Mouse (Mus musculus): ENCODE results near the gene Cd28.

Cd28 gene

DNA sequence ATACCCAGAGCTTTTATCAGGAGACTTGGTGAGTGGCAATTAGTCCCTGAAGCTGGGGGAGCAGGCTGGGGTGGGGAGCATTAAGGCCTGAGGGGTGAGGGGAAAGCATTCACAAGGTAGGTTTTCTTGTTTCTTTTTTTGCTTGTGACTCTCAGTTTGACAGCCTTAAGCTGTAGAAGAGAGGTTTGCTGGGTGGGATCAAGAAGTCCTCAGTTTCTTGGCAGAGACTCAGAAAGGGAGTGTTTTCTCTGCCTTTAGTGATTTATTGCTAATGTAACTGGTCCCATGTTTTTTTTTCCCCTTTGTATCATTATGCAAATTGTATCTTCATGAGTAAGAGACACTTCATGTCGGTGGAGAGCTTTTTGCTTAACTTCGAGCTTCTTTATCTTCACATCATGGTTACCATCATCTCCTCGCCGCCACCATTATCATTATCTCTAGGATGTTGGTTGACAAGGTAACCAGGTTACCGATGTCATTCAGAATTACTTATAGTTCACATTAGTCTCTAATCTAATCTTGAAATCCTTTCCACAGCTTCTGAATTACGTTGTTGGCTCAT is 33.7 kb downstream of the Cd28 start:
- DNase-seq (ENCODE audit: low spot score) = no peak

DNA sequence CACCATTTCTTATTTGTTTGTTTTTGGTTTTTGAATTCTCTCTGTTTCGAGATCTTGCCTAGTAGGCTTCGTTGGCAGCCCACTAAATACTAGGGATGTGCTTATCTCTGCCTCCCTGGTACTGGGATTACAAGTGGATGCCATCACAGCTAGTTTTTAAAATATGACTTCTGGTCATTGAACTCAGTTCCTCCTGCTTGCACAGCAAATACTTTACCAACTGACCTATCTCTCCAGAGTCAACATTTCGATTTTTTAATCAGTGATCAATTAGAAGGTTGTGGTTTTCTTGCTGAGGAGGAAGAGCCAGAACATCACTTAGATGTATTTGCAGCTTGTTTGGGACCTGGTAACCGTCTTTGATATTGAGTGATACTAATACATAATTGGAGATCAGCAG is 34.4 kb downstream of the Cd28 start:
- no peak for DNase-seq (ENCODE audit: low spot score)

DNA sequence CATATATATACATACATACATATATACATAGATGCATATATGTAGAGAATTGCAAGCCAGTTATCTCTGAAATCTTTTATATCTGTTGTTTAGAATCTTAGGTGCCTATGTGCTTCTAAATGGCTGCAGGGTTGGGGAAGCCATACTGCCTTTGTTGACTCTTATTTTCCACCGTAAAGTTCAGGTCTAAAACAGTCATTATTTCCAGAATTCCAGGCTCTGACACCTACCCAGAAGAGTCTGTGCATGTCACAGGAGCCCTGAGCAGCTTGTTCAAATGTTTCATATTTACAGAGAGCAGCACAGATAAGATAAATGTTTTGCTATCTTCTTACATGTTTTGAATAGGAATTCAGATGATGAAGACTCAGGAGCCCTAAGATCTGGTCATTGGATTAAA is 36.4 kb downstream of the Cd28 start:
- no peak for DNase-seq (ENCODE audit: low spot score)

DNA sequence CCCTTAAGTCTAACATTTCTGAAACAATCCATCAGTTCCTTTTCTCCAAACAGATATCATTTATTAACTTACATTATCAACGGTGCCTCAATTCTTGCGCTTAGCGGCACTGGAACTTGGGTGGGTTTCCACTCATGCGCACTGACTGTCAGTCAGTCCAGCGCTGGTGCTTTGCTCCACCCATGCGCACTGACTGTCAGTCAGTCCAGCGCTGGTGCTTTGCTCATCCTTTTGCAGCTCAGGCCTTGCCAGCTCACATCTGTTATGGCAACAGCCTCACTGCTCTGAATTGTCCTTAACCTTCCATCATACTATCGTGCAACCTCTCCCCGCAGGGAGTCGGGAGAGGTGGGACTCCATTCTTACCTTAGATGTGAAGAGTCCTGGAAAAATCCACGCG is 37.4 kb downstream of the Cd28 start:
- no peak for DNase-seq (ENCODE audit: low spot score)

DNA sequence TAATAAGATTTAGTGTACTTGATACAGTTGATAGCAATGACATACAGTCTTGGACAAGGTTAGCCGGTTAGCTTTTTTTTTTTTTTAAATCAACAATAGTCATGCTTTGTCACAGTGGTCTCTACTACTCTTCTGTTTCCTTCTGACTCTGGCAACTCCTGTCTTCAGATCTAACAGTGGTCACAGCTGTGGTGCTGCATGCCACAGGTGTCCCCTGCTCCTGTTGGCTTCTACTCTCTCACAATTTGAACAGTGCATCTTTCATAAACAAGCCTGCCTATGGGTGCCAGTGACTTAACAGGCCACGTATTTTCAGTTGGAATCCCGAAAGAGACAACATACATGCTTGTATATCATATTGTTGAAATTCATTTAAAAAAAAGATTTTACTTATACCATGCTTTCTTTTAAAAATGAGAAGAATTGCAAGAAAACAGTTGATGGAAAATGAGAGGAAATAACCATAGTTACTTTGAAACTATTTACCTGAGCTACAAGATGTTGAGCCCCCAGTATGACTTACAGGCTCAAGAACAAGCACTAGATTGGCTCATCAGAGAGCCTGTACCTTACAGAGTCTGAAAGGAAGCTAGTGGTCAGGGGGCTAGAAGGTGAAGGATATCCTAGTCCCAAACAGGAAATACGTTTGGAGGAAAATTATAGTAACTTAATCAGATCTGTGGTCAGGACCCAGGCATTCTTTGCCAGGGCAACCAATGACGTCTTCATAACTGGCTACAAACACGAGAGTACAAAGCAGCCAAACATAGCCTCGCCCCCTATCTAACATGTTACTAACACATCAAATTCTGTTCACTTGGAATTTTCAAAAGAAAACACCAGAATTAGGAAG is 39.0 kb downstream of the Cd28 start:
- no peak for DNase-seq (ENCODE audit: low spot score)

DNA sequence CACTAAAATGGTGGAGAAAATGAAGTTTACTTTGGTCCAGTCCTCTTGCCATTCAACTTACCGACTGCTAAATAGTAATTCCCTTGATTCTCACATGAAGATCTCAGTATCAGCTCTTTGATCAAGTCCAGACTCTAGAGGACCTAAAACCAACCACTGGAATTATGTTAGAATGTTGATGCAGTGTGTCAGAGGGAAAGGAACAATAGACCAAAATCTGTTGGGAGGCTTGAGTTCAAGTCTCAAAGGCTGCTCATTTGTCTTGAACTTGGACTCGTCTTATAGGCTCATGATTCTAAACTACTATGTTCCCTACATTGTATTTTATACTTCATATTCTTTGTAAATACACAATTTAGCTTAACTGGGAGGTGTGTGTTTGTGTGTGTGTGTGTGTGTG is 41.0 kb downstream of the Cd28 start:
- no peak for DNase-seq (ENCODE audit: low spot score)

DNA sequence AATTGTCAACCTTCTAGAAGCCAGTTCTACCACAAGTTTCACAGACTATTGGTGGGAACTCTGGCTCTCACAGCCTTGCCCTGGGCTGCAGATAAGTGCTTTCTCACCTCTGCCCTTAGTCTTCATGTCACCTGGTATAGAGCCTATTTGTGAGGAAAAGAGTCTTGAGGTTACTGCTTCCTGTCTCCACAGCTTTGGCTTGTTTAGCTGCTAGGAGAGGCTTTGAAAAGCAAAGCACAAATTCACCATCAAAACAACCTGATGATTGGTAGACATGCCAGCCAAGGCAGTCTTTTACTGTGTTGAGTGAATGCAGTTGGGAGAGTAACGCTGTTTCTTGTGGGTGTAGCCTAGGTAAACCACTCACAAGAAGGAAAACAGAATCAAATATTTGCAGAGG is 41.6 kb downstream of the Cd28 start:
- no peak for DNase-seq (ENCODE audit: low spot score)

DNA sequence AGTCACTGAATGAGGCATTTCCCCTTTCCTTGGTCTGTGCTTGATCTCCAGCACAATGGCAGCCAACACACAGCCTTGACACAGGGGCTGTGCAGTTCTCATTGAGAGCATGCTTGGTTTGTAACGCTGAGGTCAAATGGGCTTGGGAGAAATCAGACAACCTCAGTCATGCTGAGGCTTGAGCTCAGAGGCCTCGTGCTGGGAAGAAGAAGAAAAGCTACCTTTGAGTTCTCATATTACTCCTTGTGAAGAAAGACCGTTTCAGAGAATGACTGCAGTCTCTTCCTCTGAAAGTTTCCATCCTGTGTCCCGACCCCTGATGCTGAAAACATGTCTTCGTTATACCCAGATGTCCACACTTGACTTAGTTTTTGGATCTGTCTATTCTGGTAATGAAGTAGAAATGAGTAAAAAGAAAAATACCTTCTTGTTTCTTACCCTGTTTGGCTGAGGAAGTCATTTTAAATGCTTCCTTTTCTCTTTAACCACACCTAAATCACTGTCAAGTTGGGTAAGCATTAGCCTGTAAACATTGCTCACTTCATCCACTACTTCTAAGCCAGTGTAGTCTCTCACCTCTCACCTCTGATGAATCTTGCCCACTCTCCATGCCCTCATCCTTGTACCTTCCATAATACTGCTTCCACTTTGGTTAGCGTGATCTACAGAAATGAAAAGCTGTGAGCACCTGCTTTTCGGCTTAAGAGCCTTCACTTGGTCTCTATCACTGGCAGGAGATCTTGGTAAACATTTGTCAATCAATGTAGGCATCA is 43.1 kb downstream of the Cd28 start:
- no peak for DNase-seq (ENCODE audit: low spot score)

DNA sequence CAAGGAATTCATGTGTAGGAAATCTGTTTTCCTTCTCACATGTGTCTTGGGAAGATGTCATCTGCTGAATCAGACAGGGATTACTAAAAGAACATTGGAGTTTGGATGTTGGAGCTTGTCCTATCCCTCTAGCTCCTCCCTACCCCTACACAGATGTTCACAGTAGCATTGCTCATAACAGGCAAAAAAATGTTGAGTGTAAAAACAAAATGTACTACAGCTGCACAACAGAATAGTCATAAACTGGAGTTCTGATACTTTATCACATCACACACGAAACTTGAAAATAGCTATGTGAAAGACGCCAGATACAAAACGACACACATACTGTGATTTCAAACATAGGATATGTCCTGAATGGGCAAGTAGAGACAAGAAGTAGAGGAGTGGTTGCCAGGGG is 43.9 kb downstream of the Cd28 start:
- DNase-seq (ENCODE audit: low spot score) = no peak

DNA sequence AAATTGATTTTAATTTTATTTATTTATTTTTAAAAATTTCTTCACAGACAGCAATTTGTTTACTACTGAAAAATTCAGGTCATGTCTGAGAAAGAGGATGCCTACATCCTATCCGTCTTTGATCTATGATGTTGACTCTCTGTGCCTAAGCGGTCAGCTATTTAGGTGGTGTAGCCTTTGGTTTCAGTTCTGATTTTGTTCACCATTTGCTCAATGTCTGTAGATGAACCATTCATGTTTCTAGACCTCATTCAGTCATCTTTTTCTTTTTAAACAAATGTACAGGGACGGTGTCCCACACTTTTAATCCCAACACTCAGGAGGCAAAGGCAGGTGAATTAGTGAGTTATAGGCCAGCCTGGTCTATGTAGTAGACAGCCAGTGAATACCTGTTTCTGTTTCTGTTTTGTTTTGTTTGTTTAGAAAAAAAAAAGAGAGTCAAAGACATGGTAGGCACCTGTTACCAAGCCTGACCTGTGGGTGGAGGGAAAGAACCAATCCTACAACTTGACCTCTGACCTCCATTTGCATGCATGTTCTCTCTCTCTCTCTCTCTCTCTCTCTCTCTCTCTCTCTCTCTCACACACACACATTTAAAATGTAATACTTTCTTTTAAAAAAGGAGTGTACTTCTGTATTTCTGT is 45.0 kb downstream of the Cd28 start:
- no peak for DNase-seq (ENCODE audit: low spot score)

DNA sequence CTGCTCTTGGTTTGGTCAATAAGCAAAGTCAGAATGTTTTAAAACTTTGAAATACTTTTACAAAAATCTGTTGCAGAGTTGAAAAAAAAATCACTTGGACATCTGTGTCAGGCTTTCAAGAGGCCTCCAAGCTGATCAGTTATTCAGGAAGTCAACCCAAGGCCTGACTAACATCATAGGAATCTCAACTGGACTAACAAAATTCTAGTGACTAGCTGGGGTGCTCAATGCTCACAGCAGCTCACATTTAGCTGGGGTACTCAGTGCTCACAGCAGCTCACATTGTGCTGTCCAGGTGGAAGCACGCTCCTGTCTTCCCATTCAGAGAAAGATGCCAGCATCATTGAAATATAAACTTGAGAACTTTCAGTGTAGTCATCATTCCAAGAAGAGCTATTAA is 45.9 kb downstream of the Cd28 start:
- DNase-seq (ENCODE audit: low spot score) = no peak

DNA sequence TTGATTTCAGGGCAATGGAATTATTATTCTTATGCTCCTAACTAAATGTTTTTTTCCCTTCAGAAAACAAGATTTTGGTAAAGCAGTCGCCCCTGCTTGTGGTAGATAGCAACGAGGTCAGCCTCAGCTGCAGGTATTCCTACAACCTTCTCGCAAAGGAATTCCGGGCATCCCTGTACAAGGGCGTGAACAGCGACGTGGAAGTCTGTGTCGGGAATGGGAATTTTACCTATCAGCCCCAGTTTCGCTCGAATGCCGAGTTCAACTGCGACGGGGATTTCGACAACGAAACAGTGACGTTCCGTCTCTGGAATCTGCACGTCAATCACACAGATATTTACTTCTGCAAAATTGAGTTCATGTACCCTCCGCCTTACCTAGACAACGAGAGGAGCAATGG is 46.3 kb downstream of the Cd28 start:
- DNase-seq (ENCODE audit: low spot score) = no peak

DNA sequence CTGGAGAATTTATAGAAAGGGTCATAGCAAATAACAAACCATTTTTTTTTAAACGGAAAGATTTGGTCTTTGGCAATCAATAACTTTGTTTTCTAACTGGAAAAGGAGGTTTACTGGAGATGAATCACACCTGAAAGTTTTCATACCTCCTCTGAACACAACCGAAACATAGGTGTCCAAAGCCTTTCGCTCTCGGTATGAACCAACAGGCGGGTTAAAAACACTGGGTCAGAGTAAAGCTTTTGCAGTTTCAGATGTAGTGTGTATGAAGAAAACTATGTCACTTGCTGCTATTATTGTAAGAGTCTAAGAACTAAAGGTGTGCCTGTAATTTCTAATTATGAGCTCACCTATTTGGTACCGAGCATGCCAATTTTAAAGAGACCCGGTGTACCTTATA is 55.2 kb downstream of the Cd28 start:
- no peak for DNase-seq (ENCODE audit: low spot score)

DNA sequence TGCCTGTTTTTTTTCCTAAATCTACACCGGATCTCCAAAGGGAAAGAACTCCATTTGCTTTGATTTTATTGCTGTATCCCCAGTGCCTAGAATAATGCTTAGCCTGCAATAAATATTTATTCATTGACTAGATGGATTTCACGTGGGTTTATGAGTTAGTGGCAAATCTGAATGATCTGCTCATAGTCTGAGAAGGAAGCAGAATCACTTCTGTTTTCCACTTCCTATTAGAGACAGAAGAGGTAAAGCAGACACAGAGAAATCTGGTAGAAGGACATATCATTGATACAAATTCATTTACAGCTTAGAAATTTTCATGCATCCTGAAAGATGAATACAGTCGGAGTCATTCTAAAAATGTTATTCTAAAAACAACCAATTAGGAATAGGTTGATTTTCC is 56.6 kb downstream of the Cd28 start:
- DNase-seq (ENCODE audit: low spot score) = no peak

DNA sequence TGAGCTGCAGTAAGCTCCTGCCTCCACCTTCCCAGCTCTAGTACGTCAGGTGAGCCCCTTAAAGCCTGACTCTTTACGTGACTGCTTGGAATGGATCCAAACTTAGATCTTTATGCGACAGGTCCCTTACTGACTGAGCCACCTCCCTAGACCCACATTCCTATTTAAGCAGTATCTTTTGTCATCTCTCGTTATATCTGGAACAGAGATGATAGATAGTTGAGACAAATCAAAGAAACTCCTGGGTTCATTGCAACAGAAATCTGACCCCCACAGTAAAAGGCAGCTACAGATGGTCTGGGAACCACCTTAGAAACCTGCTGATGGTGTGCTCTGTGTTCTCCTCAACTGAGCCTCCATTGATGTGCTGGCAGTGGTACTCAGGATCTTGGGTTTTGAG is 59.6 kb downstream of the Cd28 start:
- no peak for DNase-seq (ENCODE audit: low spot score)

DNA sequence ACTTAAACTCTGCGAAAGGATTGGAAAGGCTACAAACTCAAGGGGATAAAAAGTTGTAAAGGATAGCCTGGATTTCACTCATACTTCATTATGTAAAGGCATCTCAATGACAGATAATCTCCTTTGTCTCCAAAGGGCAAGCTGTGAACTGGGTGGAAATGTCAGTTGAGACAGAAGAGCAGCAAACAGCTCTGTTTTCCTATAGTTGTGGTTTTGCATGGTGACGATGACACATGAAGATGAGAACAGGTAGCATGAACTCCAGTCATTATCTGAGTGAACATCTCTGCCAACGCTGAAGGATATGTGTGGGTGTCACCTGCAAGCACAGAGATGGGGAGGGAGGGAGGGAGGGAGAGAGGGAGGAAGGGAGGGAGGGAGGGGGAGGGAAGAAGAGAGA is 60.3 kb downstream of the Cd28 start:
- DNase-seq (ENCODE audit: low spot score) = no peak

DNA sequence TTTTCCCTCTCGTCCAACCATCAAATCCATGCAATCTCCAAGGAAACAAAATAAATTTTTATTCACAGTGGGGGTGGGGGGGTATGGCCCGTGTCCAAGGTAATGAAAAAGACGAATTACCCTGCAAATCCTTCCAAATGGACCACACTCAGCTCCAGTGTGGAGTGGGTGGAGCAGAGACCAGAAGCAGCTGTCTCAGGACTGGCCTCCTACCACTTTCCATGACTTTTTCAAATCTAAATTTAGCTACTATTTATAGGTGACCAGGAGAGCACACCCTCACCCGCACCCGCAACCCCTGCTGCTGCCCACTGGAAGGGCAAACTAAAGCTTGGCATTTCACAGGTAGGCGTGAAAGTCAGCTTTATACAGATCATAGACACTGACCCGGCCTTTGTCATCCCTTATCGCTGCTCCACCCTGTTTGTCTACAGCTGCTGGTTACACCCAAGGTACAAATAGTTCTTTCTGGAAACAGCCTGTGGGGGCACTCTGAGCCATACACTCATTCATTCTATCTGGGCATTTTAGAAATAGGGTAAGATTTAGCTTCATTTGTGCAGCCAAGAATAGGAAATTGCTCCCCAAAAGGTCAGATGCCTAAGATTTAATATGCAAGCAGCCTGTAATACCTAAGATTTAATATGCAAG is 62.0 kb downstream of the Cd28 start:
- no peak for DNase-seq (ENCODE audit: low spot score)

DNA sequence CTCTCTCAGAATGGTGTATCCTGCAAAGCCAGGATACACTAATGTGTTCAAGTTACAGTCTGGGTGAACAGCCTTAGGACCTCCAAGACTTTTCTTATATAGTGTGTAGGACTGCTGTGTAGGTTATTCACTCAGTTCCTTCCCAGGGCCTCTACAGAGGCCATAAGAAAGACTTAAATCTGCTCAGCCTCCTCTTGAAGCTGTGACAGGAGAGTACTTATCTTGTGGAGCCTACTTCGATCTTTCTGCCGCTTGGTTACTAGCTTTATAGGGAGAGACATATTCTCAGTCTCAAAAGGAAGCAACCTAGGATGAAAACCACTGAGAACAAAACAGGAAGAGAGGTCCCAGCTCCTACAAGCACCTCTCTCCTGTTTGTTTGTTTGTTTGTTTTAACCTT is 62.6 kb downstream of the Cd28 start:
- no peak for DNase-seq (ENCODE audit: low spot score)

DNA sequence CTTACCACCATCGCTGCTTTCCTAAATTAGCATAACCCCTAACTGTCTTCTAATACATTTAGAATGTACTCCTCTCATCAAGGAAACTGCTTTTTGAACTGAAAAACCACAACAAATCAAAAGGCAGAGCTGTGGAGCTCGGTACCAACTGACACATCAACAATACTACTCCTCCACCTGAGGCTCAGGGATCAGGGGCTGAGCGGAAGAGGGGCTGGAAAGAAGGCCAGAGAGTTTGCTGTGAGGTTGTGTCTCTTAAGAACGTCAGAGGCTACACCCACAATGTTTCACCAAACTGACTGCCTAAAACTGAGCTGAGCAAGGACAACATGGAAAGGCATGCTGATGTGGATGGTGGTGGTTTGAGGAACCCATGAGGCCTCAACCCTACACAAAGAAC is 65.1 kb downstream of the Cd28 start:
- no peak for DNase-seq (ENCODE audit: low spot score)

DNA sequence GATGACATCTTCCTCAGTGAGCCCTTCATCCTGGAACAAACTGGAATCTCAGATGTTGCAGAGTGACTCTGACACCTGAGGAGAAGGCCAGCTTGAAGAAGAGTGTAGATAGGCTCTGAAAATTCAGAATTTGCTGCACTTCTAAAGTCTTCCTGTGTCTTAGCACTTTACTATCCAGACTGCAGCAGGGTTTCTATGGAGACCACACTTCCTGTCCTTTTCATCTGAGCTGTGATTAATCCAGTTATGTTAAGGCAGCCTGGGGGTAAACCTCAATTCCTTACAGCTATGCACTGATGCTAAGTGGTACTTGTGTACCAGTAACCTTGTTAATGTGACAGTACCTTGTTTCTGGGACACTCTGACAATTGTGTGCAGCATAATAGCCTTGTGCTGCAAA is 77.1 kb downstream of the Cd28 start:
- DNase-seq (ENCODE audit: low spot score) = no peak

DNA sequence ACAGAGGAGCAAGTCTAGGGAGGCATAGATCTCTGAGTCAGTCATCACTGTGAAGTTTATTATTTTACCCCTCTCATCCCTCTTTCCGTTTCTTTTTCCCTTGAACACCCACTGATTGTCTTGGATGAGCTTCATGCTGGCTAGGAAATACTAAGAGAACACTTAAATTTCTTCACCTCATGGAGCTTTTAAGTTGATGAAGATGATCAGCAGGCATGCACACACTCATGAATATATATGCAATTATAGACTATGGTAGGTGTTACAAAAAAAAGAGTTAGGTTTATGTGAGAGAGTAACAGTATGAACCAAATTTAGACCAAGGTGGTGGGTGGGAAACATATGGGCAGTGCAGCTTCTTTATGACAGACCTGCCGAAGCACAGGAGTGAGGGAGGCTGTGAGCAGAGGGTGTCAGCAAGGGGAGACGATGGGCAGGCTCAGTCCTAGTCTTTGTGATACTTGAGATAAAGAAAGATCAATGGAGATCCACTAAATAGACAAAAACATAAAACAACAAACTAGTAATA is 79.1 kb downstream of the Cd28 start:
- no peak for DNase-seq (ENCODE audit: low spot score)

DNA sequence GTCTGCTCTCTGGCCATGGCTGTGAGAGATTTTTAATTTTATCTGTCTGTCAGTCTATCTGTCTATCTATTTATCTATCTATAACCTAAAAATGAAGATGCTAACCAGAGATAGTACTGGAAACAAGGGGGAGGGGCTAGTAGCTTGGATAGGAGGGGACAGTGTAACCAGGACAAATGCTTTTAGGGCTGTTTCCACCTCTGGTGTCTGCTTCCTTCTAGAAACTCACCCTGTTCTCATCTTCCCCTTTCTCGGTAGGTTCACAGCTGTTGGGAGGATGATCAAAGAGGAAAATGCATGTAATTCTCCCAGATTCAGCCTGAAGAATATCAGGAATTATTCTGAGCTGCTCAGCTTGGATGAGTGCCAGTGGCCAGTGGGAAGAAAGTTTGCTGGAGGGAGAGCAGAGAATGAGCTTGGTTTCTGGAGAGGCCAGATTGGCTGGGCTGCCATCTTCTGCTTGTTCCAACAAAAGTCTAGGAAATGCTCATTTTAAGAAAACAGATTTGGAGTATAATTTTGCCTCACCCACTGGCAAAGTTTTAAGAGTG is 83.3 kb downstream of the Cd28 start:
- DNase-seq (ENCODE audit: low spot score) = no peak
